Comparison of ENCODE assay signal across 25 mouse cellular contexts in the genomic region with DNA sequence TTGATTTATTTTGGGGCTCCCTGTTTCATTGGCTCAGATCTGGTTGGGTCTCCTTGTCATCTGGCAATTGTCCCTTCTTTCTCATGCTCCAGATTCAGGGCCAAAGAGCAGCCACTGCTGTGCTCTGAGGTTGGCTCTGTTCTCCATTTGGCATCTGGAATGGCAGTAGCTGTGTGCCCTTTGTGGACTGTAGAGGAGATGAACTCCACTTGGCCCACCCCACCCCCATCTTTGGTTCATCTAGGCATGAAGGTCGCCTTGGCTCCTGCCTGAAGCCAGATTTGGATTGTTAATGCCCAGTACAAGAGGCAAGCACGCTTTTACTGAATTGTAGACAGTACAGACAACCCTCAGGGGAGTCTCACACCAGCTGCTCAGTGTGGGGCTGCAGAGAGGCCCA. TPM values are rescaled to one million over a fixed set of nuclear protein-coding genes. Genes with fewer than 3 reads are reported as not detected.
DNase-seq lines count a peak whose midpoint lies in the region; ATAC-seq and TF ChIP-seq lines count a peak whose summit lies in the region.
"Had no signal": no experiment of that assay in that cellular context is flagged by ENCODE, and none has a peak within 500 bp of the region (broad histone marks: within the 10 kb centered on the region; RNA-seq: fewer than 3 reads in every experiment).

No protein-coding gene starts in this region.

- H3K27ac ChIP-seq in kidney, embryonic 15.5 days: no peak overlapping the region
- H3K27ac ChIP-seq in midbrain, postnatal 0 days (ENCODE audit: low read depth, low read length): no peak overlapping the region
- H3K27ac ChIP-seq in midbrain, embryonic 11.5 days (ENCODE audit: low read depth, low read length): no peak overlapping the region
- H3K27ac ChIP-seq: embryonic facial prominence, embryonic 13.5 days; gastrocnemius, adult 2 months; hindbrain, embryonic 13.5 days; intestine, embryonic 15.5 days; liver, embryonic 15.5 days; lung, embryonic 15.5 days; midbrain, embryonic 15.5 days; stomach, embryonic 15.5 days had no signal

- no peak for ATAC-seq in kidney, embryonic 15.5 days (replicated peaks; ENCODE audit: low FRiP score)
- no peak for ATAC-seq in midbrain, postnatal 0 days (ENCODE audit: low FRiP score)
- no peak for ATAC-seq in midbrain, embryonic 11.5 days (ENCODE audit: low FRiP score)
- no peak for ATAC-seq in erythroid progenitor cell, adult 5-6 weeks (replicated peaks; ENCODE audit: low FRiP score, poor library complexity, severe bottlenecking)
- ATAC-seq: activated CD4-positive, CD25-positive, alpha-beta regulatory T cell, adult 4 months; forebrain, embryonic 14.5 days; intestine, embryonic 15.5 days; midbrain, embryonic 15.5 days had no signal

- H3K4me1 ChIP-seq in kidney, embryonic 15.5 days: peaks cover 6% of the 10 kb centered on the region
- H3K4me1 ChIP-seq in midbrain, postnatal 0 days (ENCODE audit: insufficient read depth, low read length): 0 out of 2 replicates have a peak, but pooled peaks cover 3% of the 10 kb centered on the region
- no peaks in the 10 kb centered on the region for H3K4me1 ChIP-seq in midbrain, embryonic 11.5 days (ENCODE audit: control insufficient read depth, insufficient read depth, low read length)
- H3K4me1 ChIP-seq: embryonic facial prominence, embryonic 13.5 days; liver, embryonic 15.5 days had no signal

- WGBS in kidney, embryonic 15.5 days: 46% methylated on average over 2 of the region's 2 CpGs
- WGBS in midbrain, postnatal 0 days: 58% methylated on average over 2 of the region's 2 CpGs
- WGBS in midbrain, embryonic 11.5 days: 59% methylated on average over 2 of the region's 2 CpGs

- no peak overlapping the region for H3K9ac ChIP-seq in kidney, embryonic 15.5 days
- no peak overlapping the region for H3K9ac ChIP-seq in midbrain, postnatal 0 days (replicated peaks; ENCODE audit: low read length, poor library complexity, severe bottlenecking)
- no peak overlapping the region for H3K9ac ChIP-seq in midbrain, embryonic 11.5 days (ENCODE audit: low read length)
- H3K9ac ChIP-seq: embryonic facial prominence, embryonic 13.5 days; hindbrain, embryonic 13.5 days; intestine, embryonic 15.5 days; liver, embryonic 15.5 days; lung, embryonic 15.5 days; midbrain, embryonic 15.5 days; stomach, embryonic 15.5 days had no signal

- TF ChIP-seq CTCF in midbrain, postnatal 0 days (IDR thresholded peaks at IDR 0.05): no peak

- no peaks in the 10 kb centered on the region for H3K36me3 ChIP-seq in kidney, embryonic 15.5 days
- no peaks in the 10 kb centered on the region for H3K36me3 ChIP-seq in midbrain, postnatal 0 days (ENCODE audit: insufficient read depth, low read length)
- H3K36me3 ChIP-seq in midbrain, embryonic 11.5 days (ENCODE audit: control insufficient read depth, insufficient read depth, low read length): no peaks in the 10 kb centered on the region
- H3K36me3 ChIP-seq: embryonic facial prominence, embryonic 13.5 days; hindbrain, embryonic 13.5 days; intestine, embryonic 15.5 days; liver, embryonic 15.5 days; lung, embryonic 15.5 days; midbrain, embryonic 15.5 days; stomach, embryonic 15.5 days had no signal

- H3K4me3 ChIP-seq in kidney, embryonic 15.5 days (replicated peaks): no peak overlapping the region
- no peak overlapping the region for H3K4me3 ChIP-seq in midbrain, postnatal 0 days (ENCODE audit: low read depth, low read length)
- no peak overlapping the region for H3K4me3 ChIP-seq in midbrain, embryonic 11.5 days (ENCODE audit: low read depth, low read length)
- H3K4me3 ChIP-seq: embryonic facial prominence, embryonic 13.5 days; erythroblast, embryonic 14.5 days; gastrocnemius, adult 2 months; hindbrain, embryonic 13.5 days; intestine, embryonic 15.5 days; liver, embryonic 15.5 days; lung, embryonic 15.5 days; megakaryocyte, embryonic 14.5 days; midbrain, embryonic 15.5 days; stomach, embryonic 15.5 days had no signal

- DNase-seq in cerebellum, postnatal 14 days: peak; percentile 36 to 42
- no peak for DNase-seq in cerebellum, adult 8-10 months
- DNase-seq in kidney, adult 9 months: peak; percentile 33
- DNase-seq in midbrain, postnatal 0 days (ENCODE audit: low spot score): no peak
- no peak for DNase-seq in midbrain, embryonic 11.5 days (ENCODE audit: low spot score, missing footprints)
- peak; percentile 32 for DNase-seq in brain, adult 2 months (ENCODE audit: low read depth, low spot score)
- DNase-seq: embryo, embryonic 11 days; gastrocnemius, adult 2 months; kidney, postnatal 10 days; lung, postnatal 36 days; thymus, postnatal 25 days had no signal

- no peaks in the 10 kb centered on the region for H3K9me3 ChIP-seq in kidney, embryonic 15.5 days (replicated peaks)
- no peaks in the 10 kb centered on the region for H3K9me3 ChIP-seq in midbrain, postnatal 0 days (ENCODE audit: low read length)
- no peaks in the 10 kb centered on the region for H3K9me3 ChIP-seq in midbrain, embryonic 11.5 days (ENCODE audit: control insufficient read depth, low read length)
- H3K9me3 ChIP-seq: embryonic facial prominence, embryonic 13.5 days; hindbrain, embryonic 13.5 days; intestine, embryonic 15.5 days; liver, embryonic 15.5 days; lung, embryonic 15.5 days; megakaryocyte, embryonic 14.5 days; midbrain, embryonic 15.5 days; stomach, embryonic 15.5 days had no signal

- H3K4me2 ChIP-seq in kidney, embryonic 15.5 days: no peak overlapping the region
- H3K4me2 ChIP-seq in midbrain, postnatal 0 days (ENCODE audit: low read depth, low read length, poor library complexity, severe bottlenecking): peak overlapping the region; percentile 24
- no peak overlapping the region for H3K4me2 ChIP-seq in midbrain, embryonic 11.5 days
- H3K4me2 ChIP-seq: embryonic facial prominence, embryonic 13.5 days; intestine, embryonic 15.5 days; liver, embryonic 15.5 days; lung, embryonic 15.5 days; midbrain, embryonic 15.5 days; stomach, embryonic 15.5 days had no signal

- peaks cover 4% of the 10 kb centered on the region; the same call in 1 of the 2 replicates for H3K27me3 ChIP-seq in kidney, embryonic 15.5 days
- no peaks in the 10 kb centered on the region for H3K27me3 ChIP-seq in midbrain, postnatal 0 days (ENCODE audit: insufficient read depth, low read length)
- H3K27me3 ChIP-seq in midbrain, embryonic 11.5 days (ENCODE audit: control insufficient read depth, insufficient read depth, low read length): no peaks in the 10 kb centered on the region
- H3K27me3 ChIP-seq: hindbrain, embryonic 13.5 days; intestine, embryonic 15.5 days; lung, embryonic 15.5 days; midbrain, embryonic 15.5 days; stomach, embryonic 15.5 days had no signal

RNA-seq across cellular contexts. Expression of a gene that starts 4.3 kb away (rescaled TPM):
- 4.1 and 4.9 TPM in 2 replicates for polyA plus RNA-seq in kidney, embryonic 15.5 days (2015; fragmentation: Nextera tagmentation; extraction: Ambion mirVana)
- total RNA-seq in midbrain, postnatal 0 days (2014; rRNA removed): 210 and 217 TPM in 2 replicates
- 104 and 116 TPM in 2 replicates for polyA plus RNA-seq in midbrain, postnatal 0 days (2015; fragmentation: Nextera tagmentation; extraction: Ambion mirVana)
- 13.0 and 15.6 TPM in 2 replicates for polyA plus RNA-seq in midbrain, embryonic 11.5 days (2014; fragmentation: Nextera tagmentation; extraction: Ambion mirVana)
- not detected in 2 replicates for total RNA-seq in erythroid progenitor cell, adult 5-6 weeks (2015; ENCODE audit: low replicate concordance)
- total RNA-seq in erythroid progenitor cell, adult 5-6 weeks (2017; ENCODE audit: low replicate concordance): not detected in 2 replicates
- polyA plus RNA-seq: C2C12; erythroblast, embryonic 14.5 days had no signal

Comparison
In these comparisons a context has a peak if more than half of its experiments do, and no peak if none do; other contexts are left out.
1. DNase-seq: peak in cerebellum, postnatal 14 days (2 of 2), kidney, adult 9 months (single experiment) and brain, adult 2 months (single experiment); none in cerebellum, adult 8-10 months (single experiment), midbrain, postnatal 0 days (single experiment) and midbrain, embryonic 11.5 days (single experiment).